Mouse (Mus musculus) embryonic fibroblast, embryonic 13.5 days (primary cell): ENCODE measurements around the gene Hist1h4k. TPM values are rescaled to one million over a fixed set of nuclear protein-coding genes. Genes with fewer than 3 reads are reported as not detected.
"Not testable (repeated sequence)": the region's sequence is repeated elsewhere in the genome, so short reads cannot be mapped to it uniquely, and the experiment has no call there.

ENCODE experiments used
- H3K27ac ChIP-seq: 2 replicates; pipeline ENCODE4 v1.5.1; 2012; ENCODE audit warnings: low read length, control low read depth, inconsistent platforms; ENCODE audit not compliant: insufficient read depth
- H3K4me1 ChIP-seq: 2 replicates; pipeline ENCODE4 v1.6.1; 2011; ENCODE audit warnings: low read length; ENCODE audit not compliant: control insufficient read depth, insufficient read depth
- H3K4me3 ChIP-seq: 2 replicates; pipeline ENCODE4 v1.5.1; 2011; ENCODE audit warnings: mild to moderate bottlenecking, control low read depth, low read length; ENCODE audit not compliant: insufficient read depth
- CTCF ChIP-seq: IDR thresholded peaks from 2 replicates; pipeline ENCODE4 v1.5.1; 2011; ENCODE audit warnings: mild to moderate bottlenecking, control low read depth, low read length, moderate library complexity, borderline replicate concordance; ENCODE audit not compliant: insufficient read depth
- POLR2A ChIP-seq: IDR thresholded peaks from 2 replicates; pipeline ENCODE4 v1.6.1; 2011; ENCODE audit warnings: low read depth, mild to moderate bottlenecking, control low read depth, low read length, moderate library complexity
- polyA plus RNA-seq: library from polyadenylated mRNA; stranded (reverse); fragments of >200 nt; gene quantifications from 2 replicates; pipeline ENCODE4 v1.2.4, GENCODE M21; 2011; ENCODE audit warnings: low read depth; ENCODE audit not compliant: missing spikeins, insufficient read length

The Hist1h4k gene
- polyA plus RNA-seq, 1 experiment, result 7.3 TPM

GRCm38 (mm10) chr13:21783734-21784161 is 33.4 kb upstream of the Hist1h4k start:
- Histone ChIP-seq H3K27ac (peak overlapping the region; percentile 91), H3K4me3 (no peak overlapping the region), H3K4me1 (no peaks in the 10 kb centered on the region)
- no peak for TF ChIP-seq CTCF
- no peak for TF ChIP-seq POLR2A

GRCm38 (mm10) chr13:21783255-21783617 is 32.9 kb upstream of the Hist1h4k start, which contains the start of gene Hist1h3i:
Gene Hist1h3i, minus strand, starts transcription at chr13:21783370.
- Histone ChIP-seq H3K4me3 (peak within 1 kb of the TSS; percentile 46), H3K27ac (peak within 1 kb of the TSS; percentile 96), H3K4me1 (no peaks in the 10 kb centered on the region)
- no peak; the same call in none of the 2 replicates for TF ChIP-seq POLR2A
- no peak for TF ChIP-seq CTCF

- TF ChIP-seq POLR2A, result peak; percentile 87
- H3K4me1 ChIP-seq, result not testable (repeated sequence)
- Histone ChIP-seq H3K27ac (peak overlapping the region; percentile 96), H3K4me3 (peak overlapping the region; percentile 46)
These were observed 32.3 kb upstream of the Hist1h4k start for GRCm38 (mm10) chr13:21782361-21783254.

- no peak overlapping the region for H3K4me3 ChIP-seq
- TF ChIP-seq CTCF (no peak), POLR2A (no peak)
- H3K27ac ChIP-seq, result no peak overlapping the region
- H3K4me1 ChIP-seq, result no peaks in the 10 kb centered on the region
These were observed 31.3 kb upstream of the Hist1h4k start for GRCm38 (mm10) chr13:21781639-21782038.

- no peak overlapping the region for H3K27ac ChIP-seq
- no peak overlapping the region for H3K4me3 ChIP-seq
- TF ChIP-seq POLR2A, result no peak
- no peak for TF ChIP-seq CTCF
- no peaks in the 10 kb centered on the region for H3K4me1 ChIP-seq
These were observed 30.8 kb upstream of the Hist1h4k start for GRCm38 (mm10) chr13:21781021-21781555.

GRCm38 (mm10) chr13:21779767-21780731 is 29.7 kb upstream of the Hist1h4k start, which contains the start of gene Hist1h1b:
Gene Hist1h1b, minus strand, starts transcription at chr13:21780625.
- H3K4me1 ChIP-seq, result no peaks in the 10 kb centered on the region
- TF ChIP-seq CTCF (no peak), POLR2A (peak; percentile 94)
- peak within 1 kb of the TSS; percentile 62 for H3K4me3 ChIP-seq
- H3K27ac ChIP-seq, result peak within 1 kb of the TSS; percentile 63

GRCm38 (mm10) chr13:21778814-21779766 is 28.8 kb upstream of the Hist1h4k start:
- Histone ChIP-seq H3K4me1 (no peaks in the 10 kb centered on the region), H3K27ac (peak overlapping the region; percentile 63), H3K4me3 (peak overlapping the region; percentile 62)
- TF ChIP-seq CTCF (no peak), POLR2A (peak; percentile 98)

- no peak overlapping the region for H3K27ac ChIP-seq
- no peak overlapping the region for H3K4me3 ChIP-seq
- peaks cover 6% of the 10 kb centered on the region; the same call in 1 of the 2 replicates for H3K4me1 ChIP-seq
- no peak for TF ChIP-seq POLR2A
- TF ChIP-seq CTCF, result no peak
These were observed 5.4 kb upstream of the Hist1h4k start for GRCm38 (mm10) chr13:21755707-21756106.
